Mouse (Mus musculus) lung, postnatal 4 days (tissue): ENCODE data around the gene Ckap5.
A peak's percentile ranks its signal among the peaks of the same experiment; 100 is the strongest.

Experiments used
- DNase-seq, 2 experiments: peaks; one replicate each; pipeline ENCODE4 v3.0.0; 2021

Ckap5 gene

DNA sequence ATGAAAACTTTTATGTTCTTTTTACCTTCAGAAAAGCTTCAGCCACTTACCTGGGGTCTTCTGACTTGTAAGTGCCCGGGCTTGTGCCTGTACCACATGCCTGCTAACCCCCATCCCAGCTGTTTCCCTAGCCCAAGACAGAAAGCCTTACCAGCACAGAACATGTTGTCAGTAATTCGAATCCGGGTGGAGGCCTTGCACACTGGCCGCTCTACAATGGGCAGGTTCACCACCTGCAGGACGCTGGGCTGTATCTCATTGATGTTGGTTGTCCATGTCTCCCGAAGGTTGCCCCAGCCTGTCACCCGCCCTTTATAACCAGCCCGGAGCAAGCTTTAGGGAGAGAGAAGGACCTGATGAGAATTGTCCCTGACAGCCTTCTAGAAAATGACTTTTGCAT lies 101.6 kb downstream of the Ckap5 start:
- no peak for DNase-seq

DNA sequence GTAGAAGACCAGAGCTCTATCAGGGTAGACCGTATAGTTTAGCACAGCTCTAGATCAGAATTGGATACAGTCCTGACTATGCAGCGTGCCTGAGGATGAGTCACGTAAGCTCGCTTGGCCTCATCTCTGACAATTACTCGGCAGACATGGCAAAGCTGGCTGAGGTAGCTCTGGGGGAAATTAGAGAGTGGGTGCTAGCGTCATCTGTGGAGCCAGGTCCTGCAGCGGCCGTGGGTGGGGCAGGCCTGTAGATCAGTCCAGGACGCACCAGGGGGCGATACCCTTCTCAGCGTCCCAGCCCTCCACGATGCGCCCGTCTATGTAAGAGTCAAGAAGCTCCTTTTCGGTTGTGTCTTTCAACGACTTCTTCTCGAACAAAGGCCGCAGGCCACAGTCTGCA lies 103.1 kb downstream of the Ckap5 start:
- DNase-seq, result no peak

DNA sequence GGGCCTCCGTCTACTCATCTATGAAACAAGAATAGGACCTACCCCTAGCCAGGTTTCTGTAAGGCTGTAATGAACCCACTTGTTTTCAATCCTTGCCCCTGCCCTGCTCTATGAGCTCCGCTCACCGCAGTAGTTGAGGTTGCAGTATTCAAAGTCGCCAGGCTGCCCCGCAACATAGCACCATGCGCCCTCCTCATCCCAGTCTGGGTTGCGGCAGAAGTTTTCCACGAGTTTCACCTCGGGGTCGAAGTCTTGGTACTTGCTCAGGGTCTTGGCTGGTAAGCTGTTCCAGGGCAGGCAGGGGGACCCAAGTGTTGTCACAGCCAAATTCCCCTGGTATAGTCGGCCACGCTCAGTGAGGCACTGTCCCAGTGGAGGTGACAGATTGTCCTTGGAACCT lies 103.8 kb downstream of the Ckap5 start:
- no peak for DNase-seq

DNA sequence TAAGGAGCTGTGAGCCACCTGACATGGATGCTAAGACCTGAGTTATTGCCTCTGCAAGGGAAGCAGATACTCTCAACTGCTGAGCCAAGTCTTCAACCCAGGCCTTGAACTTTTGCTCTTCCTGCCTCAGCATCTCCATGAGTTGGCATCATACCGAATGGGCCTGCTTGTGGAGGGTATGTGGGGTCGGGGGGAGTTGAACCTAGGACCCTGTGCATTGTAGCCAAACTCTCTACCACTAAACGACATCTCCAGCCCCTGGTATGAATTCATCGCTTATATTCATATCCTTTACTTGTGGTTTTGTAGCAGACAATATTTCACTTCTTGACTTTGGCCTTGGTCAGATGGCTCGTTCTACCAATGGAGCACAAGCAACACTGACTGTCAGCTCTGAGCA lies 105.3 kb downstream of the Ckap5 start:
- DNase-seq, result no peak

DNA sequence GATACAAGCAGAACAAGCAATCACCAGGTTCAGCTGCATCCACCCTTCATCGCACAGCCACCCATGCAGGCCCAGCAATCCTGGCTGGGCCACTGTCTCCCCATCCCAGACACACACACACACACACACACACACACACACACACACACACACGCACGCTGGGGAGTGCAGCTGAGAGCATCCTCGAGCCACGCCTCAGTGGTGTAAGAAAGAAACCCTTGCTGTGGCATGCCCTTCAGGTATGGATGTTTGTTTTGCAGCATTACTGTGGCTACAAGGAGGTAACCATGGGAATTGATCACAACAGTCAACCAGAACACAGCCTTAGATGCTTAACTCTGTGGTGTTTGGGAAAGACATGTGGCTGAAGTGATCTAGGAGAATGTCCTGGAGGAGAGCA lies 105.8 kb downstream of the Ckap5 start:
- DNase-seq, result no peak

DNA sequence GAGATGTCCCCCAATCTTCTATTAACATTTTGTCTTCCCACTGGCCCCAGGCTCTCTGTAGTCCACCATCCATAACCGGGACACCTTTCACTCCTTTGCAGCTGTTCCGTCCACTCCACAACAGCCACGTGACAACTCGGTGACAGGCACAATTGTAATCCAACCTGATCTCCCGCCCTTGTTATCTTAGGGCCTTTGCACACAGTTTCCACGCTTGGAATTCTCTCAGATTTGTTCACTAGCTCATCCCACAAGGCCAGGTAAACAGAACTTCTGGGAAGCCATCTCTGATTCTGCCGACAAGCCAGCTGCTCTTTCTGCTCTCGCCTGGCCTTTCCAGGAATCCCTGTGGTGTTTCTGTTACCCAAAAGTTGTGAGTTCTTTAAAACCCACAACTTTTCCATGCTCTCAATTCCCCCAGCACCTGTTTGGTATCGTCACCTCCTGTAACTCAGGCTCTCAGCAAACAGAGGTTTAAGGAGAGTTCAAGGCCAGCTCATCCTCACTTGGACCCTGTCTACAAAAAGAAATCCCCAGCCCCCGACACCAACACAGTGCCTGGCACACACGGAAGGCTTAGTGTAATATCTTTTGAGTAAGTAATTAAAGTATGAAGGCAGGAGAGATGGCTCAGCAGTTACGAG lies 106.9 kb downstream of the Ckap5 start:
- DNase-seq, result no peak

DNA sequence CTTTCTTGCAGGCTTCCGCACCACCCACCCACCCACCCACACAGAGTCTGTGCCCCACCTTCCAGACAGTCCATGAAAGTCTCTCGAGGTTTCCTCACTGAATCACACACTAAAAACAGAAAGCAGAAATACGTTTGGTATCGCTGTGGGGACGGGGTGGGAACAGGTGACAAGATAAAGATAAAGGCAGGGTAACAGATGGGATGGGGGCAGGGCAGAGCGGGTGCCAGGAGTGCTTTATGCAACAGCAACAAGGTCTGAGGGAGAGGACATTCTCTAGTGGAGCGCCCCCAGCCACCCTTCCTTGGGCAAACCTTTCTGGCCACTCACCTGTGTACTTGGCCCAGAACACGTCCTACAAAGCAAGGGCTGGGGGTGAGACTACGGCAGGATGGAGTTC lies 108.3 kb downstream of the Ckap5 start:
- DNase-seq, result no peak

DNA sequence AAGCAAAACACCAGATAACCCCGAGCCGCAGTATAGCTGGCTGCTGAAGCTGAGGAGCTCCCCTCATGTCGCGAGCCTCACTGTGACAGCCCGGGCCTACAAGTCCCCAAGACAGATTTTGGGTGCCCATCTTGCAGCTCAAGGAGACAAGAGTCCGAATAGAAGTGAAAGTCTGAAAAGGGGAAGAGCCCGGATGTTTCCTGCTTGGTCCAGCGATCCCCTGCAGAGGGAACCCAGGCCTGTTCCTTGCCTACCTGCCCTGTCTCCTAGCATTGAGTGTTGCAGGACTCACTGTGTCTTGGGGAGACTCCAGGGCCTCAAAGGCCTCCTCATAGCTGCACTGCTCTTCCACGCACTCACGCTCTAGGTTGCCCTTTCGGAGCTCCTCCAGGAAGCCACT lies 108.9 kb downstream of the Ckap5 start:
- DNase-seq, result no peak

DNA sequence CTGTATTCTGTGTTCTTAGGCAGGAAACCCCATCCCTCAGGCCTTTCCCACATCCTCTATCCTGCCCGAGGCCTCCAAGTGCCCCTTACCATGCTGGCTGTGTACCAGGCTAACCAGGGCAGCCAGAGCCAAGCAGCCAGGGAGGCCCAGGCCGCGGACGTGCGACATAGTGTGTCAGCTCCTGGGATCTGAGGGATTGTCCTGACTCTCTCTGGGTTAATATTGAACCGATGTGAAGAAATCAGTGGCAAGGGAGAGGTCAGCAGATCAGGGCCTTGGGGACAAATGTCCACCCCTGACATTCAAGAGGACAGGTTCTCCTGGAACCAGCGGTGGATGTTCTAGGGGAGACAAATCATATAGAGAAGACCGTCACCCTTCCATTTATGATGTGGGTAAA lies 109.7 kb downstream of the Ckap5 start, which contains the start of gene F2:
Gene F2, minus strand, starts transcription at position 186 of the 400 bp plus-strand sequence.
- DNase-seq, result no peak

DNA sequence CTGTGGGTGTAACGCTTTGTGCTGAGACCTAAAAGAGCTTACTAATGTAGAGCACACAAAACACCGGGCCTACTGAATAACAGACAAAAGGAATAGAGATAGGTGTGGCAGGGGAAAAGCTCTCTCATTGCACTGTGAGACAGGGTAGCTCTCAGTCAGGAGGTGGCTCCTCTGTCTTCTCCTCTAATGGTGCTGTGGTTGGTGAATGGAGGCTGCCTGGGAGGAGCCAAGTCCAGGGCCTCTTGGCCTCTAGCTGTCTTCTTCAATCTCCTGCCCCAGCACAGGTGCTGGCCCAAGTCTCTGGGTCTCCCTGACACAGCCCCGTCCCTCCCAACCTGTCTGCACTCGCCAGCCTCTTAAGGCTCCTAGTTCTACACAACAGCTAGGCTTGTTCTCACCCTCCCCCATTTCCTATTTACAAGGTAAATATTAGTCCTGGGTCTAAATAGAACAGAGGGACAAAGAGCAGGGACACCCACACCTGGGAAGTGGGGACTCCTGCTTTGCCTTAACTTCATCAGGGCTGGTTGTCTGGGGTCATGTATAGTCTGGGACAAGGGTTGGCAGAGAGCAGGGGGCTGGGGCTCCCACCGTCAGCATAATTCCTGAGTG lies 110.3 kb downstream of the Ckap5 start:
- no peak for DNase-seq

DNA sequence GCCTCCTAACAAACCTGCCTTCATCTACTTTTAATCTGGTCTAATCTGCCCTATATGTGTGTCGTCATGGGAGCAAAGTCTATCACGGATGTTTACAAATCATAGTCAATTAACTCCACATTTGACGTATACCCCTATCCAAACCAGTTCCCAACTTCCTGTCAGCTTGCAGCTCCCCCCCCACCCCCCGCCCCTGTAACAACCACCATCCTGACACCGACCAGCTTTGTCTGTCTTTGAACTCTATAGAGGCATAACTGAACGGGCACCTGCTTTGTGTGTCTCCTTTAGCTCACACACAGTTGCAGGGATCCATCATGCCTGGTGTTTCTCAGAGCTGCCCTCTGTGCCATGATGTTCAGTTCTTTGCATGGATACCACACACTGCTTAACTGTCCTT lies 112.4 kb downstream of the Ckap5 start:
- DNase-seq, result no peak

DNA sequence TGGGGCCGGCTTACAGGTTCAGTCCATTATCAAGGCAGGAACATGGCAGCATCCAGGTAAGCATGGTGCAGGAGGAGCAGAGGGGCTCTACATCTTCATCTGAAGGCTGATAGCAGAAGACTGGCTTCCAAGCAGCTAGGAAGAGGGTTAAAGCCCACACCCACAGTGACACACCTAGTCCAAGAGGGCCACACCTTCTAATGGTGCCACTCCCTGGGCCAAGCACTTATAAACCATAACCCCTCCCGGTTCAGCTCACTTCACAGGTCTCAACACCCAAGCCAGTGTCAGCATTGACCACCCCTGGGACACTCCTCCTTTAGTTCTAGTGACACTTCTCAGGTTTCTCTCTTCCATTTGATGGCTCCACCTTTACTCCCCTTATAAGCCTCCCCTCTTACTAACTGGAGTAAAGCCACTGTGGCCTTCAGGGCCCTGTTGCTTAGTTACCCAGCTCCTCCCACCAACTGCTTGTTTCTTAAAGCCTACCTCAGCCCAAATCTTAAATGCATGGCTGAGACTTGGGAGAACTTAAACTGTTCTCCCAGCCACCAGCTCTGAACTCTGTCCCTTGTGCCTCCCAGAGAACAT lies 116.4 kb downstream of the Ckap5 start:
- DNase-seq, result no peak

DNA sequence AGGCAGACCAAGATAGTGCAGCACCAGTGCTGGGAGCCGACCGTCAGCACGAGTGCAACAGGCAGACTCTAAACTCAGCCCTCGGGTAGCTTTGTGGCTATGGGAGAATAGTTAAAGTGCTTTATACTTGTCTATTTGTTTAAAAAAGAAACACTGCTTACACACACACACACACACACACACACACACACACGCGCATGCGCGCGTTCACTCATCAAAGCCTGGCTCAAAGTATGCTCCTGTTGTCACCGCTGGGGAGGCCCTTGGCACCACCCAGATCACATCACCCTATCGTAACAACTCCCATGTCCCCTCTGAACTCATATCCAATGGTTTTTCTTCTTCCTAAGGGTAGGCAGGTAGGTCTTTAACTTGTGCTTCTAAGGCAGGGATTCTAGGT lies 117.5 kb downstream of the Ckap5 start:
- DNase-seq, result no peak

DNA sequence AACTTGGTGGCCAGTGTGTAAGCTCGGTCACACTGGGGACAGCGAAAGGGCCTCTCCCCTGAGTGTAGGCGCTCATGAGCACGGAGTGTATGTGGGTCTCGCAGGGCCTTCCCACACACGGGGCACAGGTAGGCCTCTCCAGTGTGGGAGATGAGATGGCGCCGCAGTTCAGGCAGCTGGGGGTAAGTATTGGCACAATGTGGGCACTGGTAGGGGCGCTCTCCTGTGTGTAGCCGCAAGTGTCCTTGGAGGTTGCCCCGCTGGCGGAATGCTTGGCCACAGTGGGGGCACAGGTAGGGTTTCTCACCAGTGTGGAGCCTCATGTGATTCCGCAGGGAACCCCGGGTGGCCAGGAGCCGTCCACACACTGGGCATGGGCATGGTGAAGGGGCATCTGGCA lies 118.8 kb downstream of the Ckap5 start:
- DNase-seq, result no peak

DNA sequence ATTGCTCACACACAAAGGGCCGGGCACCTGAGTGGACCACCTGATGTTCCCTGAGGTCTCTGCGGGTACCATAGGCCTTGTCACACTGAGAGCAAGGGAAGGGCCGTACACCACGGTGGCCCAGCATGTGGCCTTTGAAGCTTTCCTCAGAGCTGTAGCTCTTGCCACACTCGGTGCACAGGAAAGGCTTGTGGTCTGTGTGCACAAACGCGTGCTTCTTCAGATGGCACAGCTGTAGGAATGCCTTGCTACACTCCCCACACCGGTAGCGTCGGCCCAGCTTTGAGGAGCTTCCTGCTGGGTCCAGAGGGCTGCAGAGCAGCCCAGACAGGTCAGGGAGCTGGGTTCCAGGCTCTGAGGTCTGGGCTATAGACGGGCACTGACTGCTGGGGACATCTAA lies 119.2 kb downstream of the Ckap5 start:
- no peak for DNase-seq

DNA sequence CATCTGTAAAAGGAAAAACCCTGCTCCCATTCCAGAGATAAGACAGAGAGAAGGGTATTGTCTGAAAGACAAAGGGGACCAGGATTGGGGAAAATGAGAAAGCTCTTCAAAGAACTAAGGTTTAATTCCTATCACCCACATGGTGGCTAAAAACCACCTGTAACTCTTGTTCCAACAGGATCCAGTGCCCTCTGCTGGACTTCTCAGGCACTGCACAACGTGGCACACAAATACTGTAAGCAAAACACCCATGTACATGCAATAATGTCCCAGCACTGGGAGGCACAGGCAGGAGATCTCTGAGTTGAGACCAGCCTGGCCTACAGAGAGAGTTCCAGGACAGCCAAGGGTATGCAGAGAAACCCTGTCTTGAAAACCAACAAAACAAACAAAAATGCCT lies 120.2 kb downstream of the Ckap5 start:
- DNase-seq, result peak in 1 of 2 experiments; percentile 58

DNA sequence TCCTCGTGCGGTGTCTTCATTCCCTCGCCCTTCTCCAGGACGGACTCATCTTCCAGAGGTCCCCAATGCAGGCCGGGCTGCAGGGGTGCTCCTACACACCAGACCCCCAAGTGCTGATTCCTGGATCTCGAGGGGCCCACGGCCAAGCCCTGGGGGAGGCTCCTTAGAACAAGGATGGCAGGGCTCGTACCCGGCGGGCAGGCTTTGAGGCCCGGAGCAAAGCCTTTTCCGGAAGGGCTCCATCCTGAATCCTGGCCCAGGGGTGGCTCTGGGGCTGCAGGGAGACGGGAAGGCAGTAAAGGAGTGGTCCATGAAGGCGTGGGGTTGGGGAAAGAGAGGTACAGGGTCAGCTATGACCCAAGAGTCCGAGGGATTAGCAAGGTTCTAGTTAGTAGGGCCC lies 122.6 kb downstream of the Ckap5 start:
- no peak for DNase-seq

DNA sequence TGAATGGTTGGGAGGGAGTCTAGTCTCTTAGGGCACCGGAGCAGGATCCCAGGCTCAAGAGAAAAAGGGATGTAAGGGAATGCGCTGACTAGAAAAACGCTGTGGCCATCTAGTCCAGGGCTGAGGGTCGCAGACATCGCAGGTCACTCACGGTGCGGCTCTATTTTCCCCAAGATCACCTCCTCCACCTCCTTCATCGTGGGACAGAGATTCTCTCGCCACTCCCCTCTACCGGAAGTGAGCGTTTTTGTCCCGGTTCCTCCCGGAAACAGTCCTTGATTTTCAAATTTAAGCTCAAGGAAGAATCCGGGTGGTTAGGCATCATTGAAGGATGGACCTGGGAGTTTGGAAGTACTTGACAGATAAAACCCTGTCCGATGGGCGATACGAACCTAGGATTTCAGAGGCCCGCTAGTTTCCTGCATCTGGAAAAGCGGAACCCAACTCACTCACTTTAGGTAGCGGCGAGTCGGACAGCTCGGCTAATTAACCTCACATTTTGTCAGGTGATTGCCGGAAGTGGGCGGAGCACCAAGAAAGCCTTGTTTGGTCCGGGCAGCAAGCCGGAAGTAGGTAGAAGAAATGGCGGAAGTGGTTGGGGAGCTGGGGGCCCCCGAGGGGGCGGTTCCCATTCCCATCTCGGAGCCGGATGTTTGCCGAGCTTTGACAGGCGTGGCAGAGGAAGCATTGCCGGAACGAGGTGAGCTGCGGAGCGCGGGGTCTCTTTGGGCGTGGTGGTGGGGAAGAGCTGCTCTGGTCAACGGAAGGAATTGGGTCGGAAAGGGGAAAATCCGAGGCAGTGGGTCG lies 123.2 kb downstream of the Ckap5 start, which contains the start of the genes Zfp408 and Arhgap1:
Gene Zfp408, minus strand, starts transcription at position 239 of the 807 bp plus-strand sequence.
Gene Arhgap1, plus strand, starts transcription at position 308 of the 807 bp plus-strand sequence.
- DNase-seq, result peak; percentile 97 to 98

DNA sequence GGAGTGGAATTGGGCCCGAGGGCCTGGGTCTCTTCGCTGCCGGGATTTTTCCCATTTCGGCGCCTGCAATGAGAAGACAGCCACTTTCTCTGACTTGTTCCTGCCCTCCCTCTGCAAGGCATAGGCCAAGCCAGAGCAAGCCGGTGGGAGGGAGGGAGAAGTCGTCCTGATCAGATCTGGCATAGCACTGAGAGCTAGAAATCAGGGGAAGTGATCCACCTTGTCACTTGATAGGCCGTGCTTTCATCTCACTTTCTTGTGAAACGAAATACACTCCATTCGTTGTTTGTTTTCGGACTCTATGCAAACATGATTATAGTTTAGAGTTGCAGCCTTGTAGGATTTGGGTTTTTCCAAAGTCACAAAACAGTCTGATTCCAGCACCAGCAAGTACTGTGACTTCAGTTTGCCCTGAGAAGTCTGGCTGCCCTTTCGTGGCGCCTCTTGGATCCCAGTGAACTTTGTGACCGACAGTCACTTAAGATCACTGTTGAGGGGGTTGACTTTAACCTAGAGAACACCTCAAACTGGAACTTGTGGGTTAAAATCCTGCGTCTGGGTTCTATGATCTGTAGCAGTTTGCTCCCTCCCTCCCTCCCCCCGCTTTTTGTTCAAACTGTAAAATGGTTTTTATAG lies 123.9 kb downstream of the Ckap5 start:
- DNase-seq, result no peak

DNA sequence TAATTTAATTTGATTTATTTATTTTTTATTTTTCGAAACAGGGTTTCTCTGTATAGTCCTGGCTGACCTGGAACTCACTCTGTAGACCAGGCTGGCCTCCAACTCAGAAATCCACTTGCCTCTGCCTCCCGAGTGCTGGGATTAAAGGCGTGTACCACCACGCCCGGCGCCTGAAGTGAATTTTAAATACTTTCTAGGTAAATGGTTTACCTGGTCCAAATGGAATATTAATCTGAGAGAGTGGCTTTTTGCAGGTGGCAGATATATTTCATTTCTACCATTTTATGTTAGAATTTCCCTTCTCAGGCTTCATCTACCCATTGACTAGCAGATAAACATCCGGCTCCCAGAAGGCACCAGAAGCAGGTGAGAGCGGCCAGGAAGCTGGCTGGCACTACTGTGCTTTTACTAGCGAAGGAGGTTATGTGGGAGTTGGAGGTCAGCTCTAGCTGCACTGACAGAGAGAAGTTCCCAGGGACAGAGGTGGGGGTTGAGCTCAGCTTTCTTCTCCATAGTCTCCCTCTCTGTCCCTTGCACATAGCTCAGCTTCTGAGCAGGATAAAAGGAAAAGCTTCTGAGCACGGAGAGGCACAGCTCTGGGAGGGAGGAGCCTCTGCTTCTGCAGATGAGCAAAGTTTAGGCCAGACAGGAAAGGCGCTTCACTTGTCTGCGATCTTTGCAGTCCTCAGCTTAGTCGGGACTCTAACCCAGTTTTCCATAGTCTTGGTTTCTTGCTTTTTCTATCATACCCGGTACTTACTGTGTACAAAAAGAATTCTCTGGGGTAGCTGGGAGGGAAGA lies 125.1 kb downstream of the Ckap5 start:
- no peak for DNase-seq

DNA sequence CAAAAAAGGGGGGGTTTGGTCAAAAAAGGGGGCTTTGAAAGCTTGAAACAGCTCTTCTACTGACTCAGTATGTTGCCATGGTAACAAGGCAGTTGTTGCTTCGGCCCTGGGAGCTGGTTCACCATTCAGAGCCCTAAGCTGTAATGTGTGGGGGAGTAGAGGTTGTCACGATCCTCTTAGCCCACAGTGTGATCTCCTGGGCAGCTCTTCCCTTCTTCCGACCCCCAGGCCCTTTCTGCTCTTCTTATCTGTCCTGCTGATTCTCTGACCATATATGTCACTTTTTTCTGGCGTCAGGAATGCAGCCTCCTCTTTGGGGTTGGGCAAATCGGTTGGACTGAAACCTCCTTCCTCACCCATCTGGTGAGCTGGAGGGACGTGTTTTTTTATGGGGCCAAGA lies 126.3 kb downstream of the Ckap5 start:
- DNase-seq, result peak in 1 of 2 experiments; percentile 21

DNA sequence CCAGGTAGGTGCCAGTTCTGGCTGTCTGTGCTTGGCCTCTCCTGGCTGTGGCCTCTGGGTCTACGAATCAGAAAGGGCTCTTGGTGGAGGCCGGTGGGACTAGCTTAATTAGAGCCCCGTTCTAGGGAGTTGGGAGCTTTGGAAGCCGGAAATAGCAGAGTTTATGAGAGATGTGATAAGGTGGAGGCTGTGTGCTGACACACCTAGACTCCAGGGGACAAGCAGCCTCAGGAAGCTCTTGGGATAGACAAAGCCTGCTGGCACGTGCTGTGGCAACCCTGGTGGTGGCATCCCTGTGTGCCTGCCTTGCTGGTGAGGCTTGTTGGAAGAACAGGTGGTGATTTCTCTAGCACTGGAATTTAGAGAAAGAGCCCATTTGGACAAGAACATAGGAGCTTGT lies 128.8 kb downstream of the Ckap5 start:
- DNase-seq, result no peak
